Mouse (Mus musculus) layer of hippocampus, adult 9-11 months (tissue): Measurements from ENCODE around the gene Usp16.
"Not testable (repeated sequence)": the region's sequence is repeated elsewhere in the genome, so short reads cannot be mapped to it uniquely, and the experiment has no call there.

Source experiments
- DNase-seq: peaks from one replicate; pipeline ENCODE4 v3.0.0; 2022

Gene Usp16

DNA sequence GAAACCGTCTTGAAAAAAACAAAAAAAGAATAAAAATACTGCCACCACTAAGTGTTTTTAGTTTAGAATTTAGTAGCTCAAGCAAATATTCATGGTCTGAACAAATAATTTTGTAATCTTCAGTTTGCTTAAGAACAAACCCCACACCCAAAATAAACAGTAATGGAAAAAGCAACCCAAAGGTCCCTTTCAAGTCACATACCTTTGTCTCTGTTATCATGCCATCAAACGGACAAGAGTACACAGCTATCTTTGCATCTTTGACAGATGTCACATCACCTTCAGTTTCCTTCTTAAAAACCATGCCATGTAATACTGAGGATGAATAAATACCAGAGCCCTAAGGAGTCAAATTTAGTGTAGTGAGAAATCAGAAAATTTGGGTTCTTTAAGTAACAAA lies 34.1 kb downstream of the Usp16 start:
- no peak for DNase-seq

DNA sequence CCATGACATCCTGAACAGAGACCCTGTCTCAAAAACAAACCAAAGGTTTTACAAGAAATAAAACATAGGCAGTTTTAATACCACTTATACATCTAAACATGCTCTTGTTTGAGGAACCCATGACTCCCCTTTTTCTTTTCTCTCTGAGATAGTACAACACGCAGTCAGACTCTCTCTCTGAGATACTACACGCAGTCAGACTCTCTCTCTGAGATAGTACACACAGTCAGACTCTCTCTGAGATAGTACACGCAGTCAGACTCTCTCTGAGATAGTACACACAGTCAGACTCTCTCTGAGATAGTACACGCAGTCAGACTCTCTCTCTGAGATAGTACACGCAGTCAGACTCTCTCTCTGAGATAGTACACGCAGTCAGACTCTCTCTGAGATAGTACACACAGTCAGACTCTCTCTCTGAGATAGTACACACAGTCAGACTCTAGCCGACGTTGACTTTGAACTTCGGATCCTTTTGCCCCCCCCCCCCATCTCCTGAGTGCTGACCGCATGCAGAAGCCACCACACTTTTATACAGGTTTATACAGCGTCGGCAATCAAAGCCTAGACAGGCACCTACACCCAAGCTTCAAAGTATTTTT lies 37.8 kb downstream of the Usp16 start:
- DNase-seq, result not testable (repeated sequence)

DNA sequence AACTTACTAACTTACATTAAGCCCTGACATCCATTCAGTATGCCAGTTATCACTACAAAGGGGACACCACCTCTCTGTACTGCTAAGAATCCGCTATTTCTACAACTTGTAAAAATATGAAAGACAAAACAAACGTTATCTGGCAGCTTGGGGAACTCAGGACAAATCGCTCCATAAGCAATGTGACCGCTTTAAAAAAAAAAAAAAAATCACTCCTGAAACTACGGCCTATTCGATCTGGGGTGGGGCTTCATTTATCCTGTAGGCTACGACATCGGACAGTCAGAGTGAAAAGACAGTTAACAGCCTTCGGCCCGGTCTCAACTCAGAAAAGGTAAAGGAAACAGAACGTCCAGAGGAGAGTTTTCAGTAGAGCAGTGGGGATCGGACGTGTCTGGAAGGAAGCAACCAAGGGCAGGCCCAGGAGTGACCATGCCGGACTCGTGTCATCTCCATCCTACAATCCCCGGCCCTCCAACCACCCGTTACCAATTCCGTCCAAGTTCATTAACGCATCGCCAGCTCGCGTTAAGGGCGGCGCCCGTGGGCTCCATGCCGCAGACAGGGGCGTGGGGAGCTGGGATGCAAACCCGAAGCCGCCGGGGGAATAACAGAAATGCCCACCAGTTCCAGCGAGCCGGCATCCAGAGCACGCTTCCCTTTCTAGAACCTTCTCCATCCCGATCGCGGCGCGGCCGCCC lies 40.6 kb downstream of the Usp16 start:
- DNase-seq, result no peak

DNA sequence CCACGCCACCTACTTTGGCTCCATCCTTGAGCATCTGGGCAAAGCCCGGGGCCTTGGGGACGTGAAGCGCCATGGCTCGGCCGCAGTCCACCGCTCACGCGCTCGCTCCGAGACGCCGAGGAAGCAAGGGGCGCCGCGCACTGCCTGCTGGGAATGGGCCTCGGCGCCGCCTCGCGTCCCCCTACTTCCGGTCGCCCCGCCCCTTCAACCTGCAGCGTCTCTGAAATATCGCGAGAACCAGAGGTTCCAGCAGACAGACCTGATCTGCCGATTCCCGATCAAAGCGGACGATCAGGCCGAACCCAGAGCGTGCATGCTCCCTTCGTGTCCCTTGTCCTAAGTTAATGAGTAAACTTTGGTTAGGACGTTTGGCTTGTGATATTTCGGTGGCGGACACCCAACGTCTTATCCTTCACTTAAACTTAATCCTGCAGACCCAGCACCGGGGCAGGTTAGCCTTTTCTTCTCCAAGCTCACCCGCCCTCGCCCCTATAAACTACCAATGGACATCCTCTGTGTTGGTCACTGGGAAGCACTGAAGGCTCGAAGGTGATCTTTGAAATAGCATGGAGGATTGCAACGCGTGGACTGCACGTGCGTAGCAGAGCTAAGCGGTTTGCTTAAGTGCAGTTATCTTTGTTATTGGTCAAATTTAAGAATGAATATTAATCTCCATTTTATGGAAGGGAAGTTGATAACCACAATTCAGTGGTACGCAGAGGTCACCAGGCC lies 41.4 kb downstream of the Usp16 start, which contains the start of gene Cct8:
Gene Cct8, minus strand, starts transcription at position 158 of the 732 bp plus-strand sequence.
- DNase-seq, result peak; percentile 97

DNA sequence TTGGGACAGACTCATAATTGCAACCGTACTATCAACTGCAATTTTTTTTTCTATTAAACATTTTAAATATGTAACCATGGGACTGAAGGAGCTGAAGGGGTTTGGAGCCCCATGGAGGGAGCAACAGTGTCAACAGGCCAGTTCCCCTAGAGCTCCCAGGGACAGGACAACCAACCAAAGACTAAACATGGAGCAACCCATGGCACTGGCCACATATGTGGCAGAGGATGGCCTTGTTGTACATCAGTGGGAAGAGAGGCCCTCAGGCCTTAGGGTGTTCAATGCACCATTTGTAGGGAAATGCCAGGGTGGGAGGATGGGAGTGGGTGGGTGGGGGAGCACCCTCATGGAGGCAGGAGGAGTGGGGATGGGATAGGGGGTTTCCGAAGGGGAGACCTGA lies 42.2 kb downstream of the Usp16 start:
- DNase-seq, result no peak

DNA sequence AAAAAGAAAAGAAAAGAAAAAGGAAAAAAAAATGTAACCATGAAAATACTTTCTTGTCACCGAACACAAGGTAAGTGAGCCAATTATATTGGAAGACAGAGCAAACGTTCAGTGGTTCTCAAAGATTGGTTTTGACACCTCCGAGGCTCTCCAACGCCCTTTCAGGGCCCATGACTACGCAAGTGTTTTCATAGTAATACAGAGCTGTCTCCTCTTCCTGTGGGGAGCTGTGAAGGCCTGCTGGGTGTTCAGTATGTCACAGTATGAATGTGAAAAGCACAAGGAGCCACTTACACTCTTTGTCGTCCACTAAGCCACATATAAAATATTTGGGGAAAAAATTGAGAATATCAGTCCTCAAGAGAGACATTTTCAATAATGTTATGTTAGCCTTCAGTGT lies 42.7 kb downstream of the Usp16 start:
- DNase-seq, result no peak

DNA sequence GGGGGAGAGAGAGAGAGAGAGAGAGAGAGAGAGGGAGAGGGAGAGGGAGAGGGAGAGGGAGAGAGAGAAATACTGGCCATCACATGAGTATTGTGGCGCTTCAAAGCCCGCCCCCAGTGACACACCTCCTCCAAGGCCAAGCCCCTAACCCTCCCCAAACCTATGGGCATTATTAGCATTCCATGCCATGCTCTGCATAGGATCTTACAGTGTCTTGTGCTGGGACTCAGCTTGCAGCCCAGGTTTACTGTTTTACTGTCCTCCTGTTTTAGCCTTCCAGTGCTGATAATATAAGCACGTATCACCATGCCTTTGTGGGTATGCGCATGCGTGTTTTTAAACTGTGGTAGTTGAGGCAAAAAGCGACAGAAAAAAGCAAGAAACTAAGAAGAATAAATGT lies 45.1 kb downstream of the Usp16 start:
- DNase-seq, result no peak

DNA sequence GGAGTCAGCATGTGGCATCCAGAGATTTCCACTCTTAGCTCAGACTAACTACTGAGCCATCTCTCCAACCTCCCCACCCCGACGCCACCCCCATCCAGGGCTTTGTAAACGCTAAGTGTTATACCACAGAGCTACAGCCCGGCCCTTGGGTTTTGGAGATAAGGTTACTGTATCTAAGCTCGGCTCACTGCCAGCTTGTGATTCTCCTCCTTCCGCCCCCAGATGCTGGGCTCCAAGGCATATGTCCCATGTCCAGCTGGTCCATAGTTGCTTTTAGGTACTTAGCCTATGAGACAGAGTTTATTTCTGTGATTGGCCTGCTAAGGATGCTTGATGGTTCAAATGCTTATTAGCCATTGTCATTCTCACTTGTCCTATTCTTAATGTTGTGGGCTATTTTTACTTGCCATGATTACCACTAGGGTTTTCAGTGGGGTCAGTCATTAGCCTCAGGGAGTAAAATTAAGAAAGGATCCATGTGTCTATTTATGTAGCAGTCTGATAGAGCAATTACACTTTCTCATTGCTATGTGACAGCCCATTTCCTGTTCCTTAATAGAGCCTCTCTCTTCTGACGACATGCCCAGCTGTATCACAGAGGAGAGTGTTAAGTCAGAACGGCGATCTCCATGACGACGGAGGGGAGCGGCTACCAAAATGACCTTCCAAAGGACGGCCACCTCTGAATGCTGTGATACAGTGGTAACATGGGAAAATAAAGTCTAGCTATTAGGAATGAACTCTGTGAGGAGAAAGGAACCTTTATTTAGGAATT lies 47.0 kb downstream of the Usp16 start:
- DNase-seq, result no peak

DNA sequence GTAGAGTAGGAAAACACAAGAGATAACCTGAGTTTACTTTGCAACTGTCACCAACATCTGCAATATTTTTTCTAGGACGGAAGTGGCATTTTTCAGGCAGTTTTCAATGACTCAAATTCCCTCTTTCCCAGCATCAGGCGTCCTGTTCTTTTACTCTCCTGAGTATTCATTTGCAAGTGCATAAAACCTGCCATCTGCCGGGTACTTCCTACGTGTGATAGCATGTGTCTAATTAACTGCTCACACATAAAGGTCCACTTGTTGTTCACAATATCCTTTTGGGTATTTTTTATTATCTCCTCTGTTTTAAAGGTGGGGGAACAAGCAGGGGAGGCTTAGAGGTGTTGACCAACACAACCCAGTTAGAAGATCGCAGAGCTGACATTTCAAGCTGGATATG lies 57.2 kb downstream of the Usp16 start:
- DNase-seq, result no peak

DNA sequence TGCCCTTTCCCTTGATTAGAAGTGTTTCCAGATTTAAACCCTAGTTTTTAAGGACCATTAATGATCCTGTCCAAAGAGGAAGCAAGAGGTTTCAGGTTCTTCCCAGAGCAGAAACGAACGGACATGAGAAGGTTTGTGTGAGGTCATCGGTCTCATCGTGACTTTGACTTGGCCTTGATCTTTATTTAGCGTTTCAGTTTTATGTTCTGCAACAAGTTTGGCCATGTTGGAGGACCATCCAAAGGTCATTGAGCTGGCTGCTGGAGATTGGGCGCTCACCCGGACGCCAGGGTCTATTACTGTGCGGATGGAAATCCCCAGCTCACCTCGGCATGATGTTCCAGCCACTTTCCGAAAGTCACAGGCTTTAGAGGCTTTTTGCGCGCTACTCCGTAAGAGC lies 57.8 kb downstream of the Usp16 start:
- DNase-seq, result no peak

DNA sequence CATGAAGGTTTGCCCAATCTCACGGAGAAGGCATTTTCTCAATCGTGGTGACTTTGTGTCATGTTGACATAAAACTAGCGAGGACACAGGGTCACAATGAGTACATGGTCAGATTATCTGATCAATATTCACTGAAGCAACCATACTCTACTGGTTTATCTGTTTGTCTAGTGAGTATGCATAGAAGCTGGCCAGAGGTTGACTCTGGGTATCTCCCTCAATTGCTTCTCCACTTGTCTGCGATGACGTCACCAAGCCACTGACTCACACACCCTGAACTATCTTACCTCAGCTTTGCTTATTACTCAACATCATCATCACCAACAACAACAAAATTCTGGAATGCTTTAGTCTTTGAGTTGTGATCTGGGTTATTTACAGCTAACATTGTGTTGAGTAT lies 69.7 kb downstream of the Usp16 start:
- DNase-seq, result no peak

DNA sequence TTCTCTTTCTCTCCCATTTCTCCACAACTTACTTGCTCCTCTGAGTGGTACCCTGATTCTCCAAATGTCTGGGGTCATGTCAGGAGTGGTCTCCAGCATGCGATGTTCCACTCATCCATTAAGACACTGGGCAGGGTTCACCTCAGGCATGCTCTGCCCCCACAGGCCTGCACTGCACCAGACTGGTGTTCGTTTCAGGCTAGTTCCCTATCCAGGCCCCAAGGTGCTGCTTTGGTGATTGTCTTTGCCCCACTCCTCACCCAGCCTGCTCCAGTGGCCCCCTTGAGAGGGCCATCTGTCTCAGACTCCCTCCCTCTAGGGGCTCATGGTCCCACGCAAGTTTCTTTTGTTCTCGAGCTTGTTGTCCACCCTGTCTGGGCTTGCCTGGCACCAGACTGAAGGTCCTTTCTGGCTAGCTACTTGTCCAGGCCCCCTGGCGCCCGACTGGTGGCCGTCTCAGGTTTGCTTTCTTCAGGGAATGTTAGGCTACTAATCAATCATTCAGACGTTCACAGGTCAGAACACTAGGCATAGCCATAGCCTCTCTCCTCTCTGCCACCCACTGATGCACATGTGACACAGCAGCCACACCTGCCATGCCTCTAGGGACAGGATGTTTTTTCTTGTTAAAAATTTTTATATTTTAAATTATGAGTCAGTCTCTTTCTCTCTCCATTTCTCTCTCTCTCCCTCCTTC lies 73.2 kb downstream of the Usp16 start:
- DNase-seq, result no peak

DNA sequence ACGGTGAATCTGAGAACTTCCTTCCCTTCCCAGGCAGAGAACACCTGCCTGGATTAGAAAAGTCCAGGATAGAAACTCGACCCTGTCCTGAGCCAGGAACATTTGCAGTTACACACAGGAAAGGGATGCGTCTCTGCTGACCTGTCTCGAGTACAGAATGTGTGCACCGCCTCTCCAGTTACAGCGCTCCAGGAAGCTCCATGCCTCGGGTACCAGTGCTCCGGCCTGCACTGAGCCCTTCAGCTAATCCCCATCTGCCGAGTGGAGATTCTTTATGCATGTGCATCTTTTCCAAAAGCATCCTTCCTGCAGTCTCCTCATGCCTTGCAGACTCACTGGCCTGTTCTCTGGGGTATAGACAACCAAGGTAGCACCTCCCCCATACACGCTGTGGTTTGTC lies 74.3 kb downstream of the Usp16 start:
- DNase-seq, result no peak
